Mouse (Mus musculus) right cerebral cortex, postnatal 25 days (tissue): ENCODE results near the gene Dll3.

ENCODE experiments used
- DNase-seq: peaks from one replicate; pipeline ENCODE4 v3.0.0; 2022

Gene Dll3

GRCm38 (mm10) chr7:28306216-28306615 lies 4.2 kb upstream of the Dll3 start:
- DNase-seq = no peak

DNA sequence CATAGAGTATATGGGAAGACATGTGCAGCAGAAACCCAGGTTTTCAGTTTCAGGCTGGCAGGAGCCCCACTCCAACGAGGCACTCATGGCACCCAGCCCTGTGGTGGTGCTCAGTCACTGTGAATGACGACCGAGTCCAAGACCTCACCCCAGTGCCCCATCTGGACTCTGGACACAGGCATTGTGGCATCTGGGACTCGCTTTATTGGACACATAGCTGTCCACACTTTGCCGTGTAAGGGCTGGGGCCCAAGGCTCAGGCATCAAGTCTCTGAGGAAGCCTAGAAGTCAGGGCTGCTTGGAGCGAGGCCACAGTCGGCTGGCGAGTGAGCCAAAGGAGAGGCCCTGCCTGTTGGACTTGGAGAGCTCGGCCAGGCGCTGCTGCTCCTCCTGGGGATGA lies 3.6 kb upstream of the Dll3 start:
- no peak for DNase-seq

DNA sequence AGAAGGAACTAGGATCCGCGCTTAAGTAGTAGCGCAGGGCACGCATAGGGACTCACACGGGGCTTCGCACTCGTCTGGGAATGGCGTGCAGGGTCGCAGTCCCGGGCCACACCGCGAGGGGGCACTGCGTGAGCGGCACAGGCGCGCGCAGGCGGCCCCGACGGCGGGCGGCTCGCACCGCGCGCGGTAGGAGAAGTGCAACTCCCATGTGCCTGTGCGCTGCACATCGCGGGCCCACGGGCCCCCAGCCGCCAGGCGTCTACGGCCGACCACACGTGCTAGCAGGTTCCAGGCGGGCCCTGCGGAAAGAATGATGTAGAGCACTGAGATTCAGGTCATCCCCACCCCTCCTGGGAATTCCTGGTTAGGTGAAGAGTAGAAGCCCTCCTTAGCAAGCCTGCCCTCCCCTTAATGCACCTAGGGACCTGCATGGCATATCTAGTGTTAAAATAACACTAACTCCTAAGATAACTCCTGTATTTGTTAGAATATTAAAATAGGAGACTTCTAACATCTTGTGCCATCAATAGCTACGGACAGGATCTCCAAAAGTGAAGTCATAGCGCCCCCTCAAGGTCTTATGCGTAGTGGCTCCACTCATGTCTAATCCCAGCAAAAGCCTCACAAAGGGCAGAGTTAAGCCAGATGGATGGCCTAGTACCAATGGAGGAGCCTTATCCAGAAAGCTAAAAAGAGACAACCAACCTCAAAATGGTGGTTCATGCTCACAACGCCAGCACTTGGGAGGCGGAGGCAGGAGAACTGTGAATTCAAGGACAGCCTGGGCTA lies 3.0 kb downstream of the Dll3 start:
- DNase-seq = no peak

DNA sequence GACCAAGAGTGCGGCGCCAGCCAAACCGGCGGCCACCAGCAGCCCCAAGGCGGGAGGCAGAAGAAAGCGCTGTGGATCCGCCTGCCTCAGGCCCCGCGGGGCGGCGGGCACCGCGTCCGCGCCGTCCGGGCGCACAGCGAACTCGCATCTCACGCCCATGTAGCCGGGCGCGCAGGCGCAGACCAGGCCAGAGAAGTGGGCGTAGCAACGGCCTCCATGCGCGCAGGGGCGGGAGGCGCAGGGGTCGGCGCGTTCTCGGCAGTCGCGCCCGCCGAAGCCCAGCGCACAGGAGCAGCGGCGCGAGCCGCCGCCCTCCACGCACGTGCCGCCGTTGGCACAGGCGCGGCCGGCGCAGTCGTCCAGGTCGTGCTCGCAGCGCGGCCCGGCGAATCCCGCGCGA lies 7.6 kb downstream of the Dll3 start:
- peak; percentile 70 for DNase-seq

- peak; percentile 41 for DNase-seq
These were observed 11.1 kb downstream of the Dll3 start, which contains the start of gene Selenov for GRCm38 (mm10) chr7:28290638-28291590. Gene Selenov, minus strand, starts transcription at chr7:28291186.

- DNase-seq = no peak
These were observed 11.9 kb downstream of the Dll3 start for GRCm38 (mm10) chr7:28290165-28290564.

GRCm38 (mm10) chr7:28280630-28281029 lies 21.4 kb downstream of the Dll3 start:
- DNase-seq = no peak

DNA sequence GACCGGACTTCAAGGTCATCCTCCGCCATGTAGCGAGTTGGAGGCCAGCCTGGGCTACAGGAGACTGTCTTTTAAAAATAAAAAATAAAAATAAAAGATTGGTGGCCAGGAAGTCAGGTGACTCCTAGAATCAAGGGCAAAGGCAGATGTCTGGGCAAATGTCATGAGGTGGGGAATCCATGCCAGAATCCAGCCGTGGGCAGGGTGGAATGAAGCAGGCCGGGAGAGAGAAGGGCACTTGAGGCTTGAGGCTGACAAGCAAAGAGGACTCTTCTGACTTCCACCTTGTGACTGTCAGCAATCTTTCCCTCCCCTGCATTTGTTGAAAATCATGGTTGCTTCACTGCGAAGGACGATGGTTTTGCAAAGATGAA lies 23.8 kb downstream of the Dll3 start:
- no peak for DNase-seq

DNA sequence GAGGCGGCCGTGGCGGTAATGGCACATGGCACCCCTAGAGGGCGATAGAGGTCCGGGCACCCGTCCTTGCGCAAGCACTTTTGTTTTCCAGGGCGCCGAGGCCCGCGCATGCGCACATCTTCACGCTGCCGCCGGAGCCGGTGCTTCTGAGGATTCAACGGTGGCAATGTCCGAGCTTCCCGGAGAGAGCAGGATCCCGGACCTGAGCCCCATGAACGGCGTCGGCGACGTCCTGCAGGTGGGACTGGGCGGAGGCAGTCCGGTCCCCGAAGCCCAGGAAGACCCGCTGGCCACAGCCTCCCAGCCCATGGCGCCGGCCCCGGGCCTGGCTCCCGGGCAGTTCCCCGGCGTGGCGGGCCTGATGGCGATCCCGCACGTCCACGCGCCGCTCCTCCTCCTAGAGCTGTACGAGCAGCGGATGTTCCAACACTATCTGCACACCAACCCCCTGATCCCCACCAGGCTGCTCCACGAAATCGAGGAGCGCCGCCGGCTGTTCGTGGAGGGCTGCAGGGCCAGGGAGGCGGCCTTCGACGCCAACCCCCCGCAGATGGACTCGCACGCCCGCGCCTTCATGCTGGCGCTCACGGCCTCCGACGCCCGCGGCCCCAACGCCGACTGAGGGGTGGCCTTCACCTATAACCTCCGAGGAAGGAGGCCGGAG lies 24.3 kb downstream of the Dll3 start, which contains the start of gene Eid2b:
Gene Eid2b, plus strand, starts transcription at position 125 of the 664 bp plus-strand sequence.
- DNase-seq = peak; percentile 95

DNA sequence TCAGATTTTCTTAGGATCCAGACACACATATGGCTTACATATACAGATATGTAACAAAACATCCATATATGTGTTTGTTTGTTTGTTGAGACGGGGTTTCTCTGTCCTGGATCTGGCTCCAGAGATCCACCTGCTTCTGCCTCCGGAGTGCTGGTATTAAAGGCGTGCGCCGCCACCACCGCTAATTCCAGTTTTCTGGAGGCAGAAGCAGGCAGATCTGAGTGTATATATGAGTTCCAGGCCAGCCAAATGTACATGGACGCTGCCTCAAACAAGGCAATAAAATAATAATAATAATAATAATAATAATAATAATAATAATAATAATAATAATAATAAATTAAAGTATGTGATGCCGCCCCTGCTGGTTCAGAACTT lies 24.8 kb downstream of the Dll3 start:
- no peak for DNase-seq

DNA sequence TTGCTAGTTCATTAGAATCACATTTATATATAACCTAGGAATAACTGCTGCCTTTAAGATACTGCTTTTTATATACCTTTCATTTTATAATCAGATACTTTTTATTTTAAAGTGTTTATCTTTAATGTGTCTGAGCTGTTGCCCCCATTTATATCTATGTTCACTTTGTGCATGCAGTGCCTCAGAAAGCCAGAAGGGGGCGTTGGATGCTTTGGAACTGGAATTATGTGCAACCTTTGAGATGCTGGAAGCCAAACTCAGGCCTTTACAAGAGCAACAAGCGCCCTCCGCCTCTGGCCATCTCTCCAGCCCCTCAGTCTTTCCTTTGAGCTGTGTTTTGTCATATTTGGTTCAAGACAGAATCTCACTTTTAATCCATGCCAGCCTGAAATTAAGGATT lies 30.3 kb downstream of the Dll3 start:
- DNase-seq = no peak

DNA sequence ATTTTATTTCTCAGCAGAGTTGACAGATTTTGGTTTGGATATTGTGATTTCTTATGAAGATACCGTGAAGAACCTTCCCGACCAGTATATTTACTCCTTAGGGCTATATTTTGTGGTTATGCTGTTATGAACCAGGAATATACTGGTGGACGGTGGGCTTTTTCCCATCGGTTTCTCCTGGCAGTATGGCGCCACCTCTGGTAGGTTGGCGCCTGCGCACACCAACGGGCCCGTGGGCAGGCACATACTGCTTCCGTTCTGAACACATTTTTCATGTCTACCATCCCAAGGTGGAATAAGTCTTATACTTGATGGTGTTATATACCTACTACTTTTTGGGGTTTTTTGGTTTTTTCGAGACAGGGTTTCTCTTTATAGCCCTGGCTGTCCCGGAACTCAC lies 32.7 kb downstream of the Dll3 start:
- DNase-seq = no peak

- no peak for DNase-seq
These were observed 33.5 kb downstream of the Dll3 start for GRCm38 (mm10) chr7:28268576-28268975.

DNA sequence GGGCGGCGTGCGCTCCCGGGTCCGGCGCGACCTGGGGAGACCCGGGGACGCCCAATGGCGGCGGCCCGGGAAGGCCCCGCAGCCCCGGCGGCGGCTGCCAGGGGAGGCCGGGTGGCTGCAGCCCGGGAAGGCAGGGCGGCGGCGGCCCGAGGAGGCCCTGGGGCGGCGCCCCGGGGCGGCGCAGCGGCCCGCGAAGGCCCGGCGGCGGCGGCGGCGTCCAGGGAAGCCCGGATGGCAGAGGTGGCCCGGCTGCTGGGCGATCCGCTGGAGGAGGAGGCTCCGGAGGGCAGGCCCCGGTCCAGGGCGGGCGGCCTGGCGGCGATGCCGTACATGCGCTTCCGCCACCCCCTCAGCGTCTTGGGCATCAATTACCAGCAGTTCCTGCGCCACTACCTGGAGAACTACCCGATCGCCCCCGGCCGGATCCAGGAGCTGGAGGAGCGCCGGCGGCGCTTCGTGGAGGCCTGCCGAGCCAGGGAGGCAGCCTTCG lies 34.0 kb downstream of the Dll3 start:
- DNase-seq = peak; percentile 69

GRCm38 (mm10) chr7:28267129-28268041 lies 34.7 kb downstream of the Dll3 start, which contains the start of gene Eid2:
Gene Eid2, plus strand, starts transcription at chr7:28267881.
- DNase-seq = peak; percentile 91

DNA sequence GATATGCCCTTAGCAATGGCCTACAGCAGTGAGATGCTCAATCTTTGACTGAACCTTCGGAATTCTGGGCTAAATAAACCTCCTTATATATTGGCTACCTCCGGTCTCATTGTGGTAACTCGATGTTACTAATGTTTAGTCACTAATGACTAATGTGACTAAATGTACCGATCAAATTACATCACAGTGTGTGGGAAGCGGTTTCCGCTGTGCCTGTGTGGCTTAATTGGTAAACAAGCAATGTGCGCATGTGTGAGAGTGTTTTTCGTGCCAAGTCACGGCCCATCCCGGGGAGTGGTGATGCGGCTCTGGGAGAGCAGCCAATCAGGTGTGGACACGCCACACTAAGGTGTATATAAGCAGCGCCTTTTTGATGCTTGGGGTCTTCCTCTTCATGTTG lies 36.6 kb downstream of the Dll3 start:
- DNase-seq = no peak

DNA sequence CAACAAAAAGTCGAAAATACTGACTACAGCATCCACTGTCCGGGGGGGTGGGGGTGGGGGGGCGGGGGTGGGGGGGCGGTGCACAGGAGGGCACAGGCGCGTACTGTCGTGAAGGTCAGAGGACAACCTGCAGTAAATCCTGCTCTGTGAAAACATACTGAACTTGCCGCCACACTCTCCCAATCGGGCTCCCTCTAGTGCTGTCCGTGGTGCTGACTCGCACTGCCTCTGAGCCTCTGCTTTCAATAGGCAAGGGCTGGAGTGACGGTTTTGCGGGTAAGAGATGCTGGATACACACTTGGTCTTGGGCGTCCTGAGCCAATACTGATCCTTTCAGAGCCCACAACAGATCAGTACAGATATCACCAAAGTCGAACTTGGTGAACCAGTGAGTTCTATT lies 38.3 kb downstream of the Dll3 start:
- no peak for DNase-seq

DNA sequence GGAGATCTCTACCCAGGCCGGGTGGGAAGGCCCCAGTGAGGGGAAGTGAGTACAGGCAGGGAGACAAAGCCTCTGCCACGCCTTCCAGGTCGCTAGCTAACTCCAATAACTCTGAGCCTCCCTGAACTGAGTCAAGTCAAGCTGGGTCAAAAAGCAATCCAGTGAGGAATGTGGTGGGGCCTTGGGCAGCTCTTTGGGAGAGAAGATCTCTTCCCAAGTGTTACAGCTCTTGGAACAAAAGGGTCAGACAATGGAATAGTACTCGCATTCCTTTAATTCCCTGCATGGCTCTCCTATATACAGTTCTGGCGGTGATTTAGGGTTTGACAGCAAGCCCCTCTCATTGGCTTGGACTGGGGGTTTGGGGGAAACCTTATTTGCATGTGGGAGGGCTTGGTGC lies 39.2 kb downstream of the Dll3 start:
- no peak for DNase-seq

DNA sequence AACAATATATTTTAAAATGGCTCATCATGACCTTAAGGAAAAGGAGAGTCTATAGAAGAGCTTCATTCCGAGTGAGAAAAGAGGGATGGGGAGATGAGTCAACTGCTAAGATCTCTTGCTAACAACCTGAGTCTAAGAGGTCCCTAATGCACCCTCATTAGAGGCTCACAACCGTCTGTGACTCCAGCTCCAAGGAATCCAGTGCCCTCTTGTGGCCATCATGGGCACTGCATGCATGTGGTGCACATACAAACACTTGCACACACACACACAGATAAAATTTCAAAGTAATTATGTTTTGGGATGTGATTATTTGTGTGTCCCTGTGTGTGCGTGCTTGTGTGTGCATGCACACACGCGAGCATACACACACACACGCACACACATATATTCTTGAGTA lies 46.6 kb downstream of the Dll3 start:
- no peak for DNase-seq

DNA sequence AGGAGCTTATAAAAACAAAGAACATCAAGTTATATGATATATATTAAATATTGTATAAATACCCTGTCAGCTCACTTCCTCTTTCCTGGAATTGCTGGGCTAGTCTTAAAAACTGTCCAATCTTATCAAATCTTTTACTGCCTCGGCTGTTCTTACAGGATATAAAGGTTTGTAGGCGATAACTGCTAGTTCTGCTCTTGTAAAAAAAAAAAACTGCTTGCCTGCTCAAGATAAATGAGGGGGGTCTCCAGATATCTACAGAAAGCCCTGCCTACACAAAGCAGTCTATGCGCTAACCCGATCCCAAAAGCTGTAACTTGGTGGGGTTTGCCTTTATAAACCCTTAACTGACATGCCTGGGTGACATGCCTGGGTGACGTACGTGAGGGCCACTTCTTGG lies 47.4 kb downstream of the Dll3 start:
- DNase-seq = no peak

DNA sequence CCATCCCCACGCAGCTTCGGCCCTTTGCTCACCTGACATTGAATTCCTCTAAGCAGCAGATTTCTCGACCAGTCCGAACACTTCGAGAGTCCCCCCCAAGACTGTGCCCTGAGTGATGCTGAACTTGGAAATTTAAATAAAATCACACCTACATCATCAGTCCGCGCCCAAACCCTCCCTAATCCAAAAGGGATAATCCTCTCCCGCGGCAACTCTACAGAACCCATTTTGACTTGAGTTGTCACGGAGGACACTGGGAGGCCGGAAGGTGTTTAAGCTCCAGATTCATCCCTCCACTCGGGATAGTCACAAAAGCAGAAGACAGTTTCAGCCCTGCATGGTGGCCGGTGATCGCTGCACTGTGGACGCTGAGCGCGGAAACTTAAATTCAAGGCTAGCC lies 50.1 kb downstream of the Dll3 start:
- no peak for DNase-seq

- no peak for DNase-seq
These were observed 53.1 kb downstream of the Dll3 start for GRCm38 (mm10) chr7:28248957-28249356.
